Mouse (Mus musculus): ENCODE data around the gene Atp6ap1.
A peak's percentile ranks its signal among the peaks of the same experiment; 100 is the strongest.

Atp6ap1 gene

GRCm38 (mm10) chrX:74304867-74305700 lies 8.2 kb downstream of the Atp6ap1 start, which contains the start of gene Gdi1:
Gdi1 (plus strand) TSS chrX:74304998.
- peak; percentile 73 to 85 for DNase-seq

- DNase-seq = peak; percentile 92 to 95
Observed at GRCm38 (mm10) chrX:74312540-74313464, 15.9 kb downstream of the Atp6ap1 start, which contains the start of gene Fam50a. Fam50a (plus strand) TSS chrX:74313033.

- peak; percentile 67 to 86 for DNase-seq
Observed at GRCm38 (mm10) chrX:74328725-74329161, 31.8 kb downstream of the Atp6ap1 start, which contains the start of gene Plxna3. Plxna3 (plus strand) TSS chrX:74329066.

GRCm38 (mm10) chrX:74329215-74329671 lies 32.3 kb downstream of the Atp6ap1 start:
- no peak for DNase-seq

- no peak for DNase-seq
Observed at GRCm38 (mm10) chrX:74330166-74330930, 33.5 kb downstream of the Atp6ap1 start.

- no peak for DNase-seq
Observed at GRCm38 (mm10) chrX:74352645-74353466, 56.0 kb downstream of the Atp6ap1 start.

GRCm38 (mm10) chrX:74353467-74353770 lies 56.5 kb downstream of the Atp6ap1 start, which contains the start of gene Lage3:
Lage3 (minus strand) TSS chrX:74353618.
- DNase-seq = peak; percentile 87 to 92
